Mouse (Mus musculus): ENCODE data around the gene Gm20388.

DNA sequence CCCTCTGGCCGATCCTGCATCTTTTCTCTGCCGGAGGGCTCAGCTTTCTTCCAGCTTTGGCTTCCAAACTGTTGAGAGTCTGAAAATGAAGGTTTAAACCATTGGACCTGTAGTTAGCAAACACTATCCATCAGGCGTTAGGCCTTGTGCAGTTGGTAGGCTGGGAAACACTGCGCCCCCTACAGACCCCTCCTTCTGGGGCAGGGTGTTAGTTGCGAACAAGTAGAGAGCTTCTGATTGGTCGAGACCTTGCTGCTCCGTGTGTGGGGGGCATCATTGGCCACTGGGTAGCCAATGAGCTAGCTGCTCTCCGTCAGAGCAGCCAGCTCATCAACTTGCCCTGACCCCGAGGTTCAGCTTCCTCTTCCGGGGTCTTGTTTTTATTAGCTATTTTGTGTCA, 1263.5 kb downstream of the Gm20388 start:
- no peak for TF ChIP-seq CTCF (IDR thresholded peaks at IDR 0.05; ENCODE audit: low read depth)
- no peak for TF ChIP-seq EP300 (IDR thresholded peaks at IDR 0.05; ENCODE audit: low read depth)

Measured in liver, embryonic 14.5 days (tissue).